8 mouse cellular contexts compared by ENCODE assay signal in the genomic region with DNA sequence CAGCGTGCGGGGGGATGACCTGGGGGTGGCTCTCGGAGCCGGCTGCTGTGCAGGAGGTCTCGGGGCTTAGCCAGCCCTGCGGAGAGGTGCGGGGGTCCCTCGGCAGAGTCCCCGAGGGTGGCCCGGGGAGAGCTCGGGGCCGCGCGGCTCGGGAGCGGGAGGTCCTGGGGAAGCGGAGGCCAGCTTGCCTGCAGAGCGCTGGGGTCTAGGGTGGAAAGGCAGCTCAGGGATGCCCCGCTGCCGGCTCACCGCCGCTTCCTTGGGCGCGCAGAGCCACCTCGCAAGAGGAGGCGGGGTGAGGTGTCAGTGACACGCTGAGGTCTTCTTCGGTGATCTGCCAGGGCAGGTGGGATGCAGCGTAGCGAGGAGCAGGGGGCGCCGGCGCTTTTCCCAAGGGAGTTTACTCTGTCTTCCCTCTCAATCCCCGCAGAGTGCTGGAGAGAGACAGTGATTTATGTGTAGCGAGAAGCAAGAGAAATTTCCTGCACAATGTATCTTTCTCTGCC. TPM values are rescaled to one million over a fixed set of nuclear protein-coding genes. Genes with fewer than 3 reads are reported as not detected.
DNase-seq lines count a peak whose midpoint lies in the region; ATAC-seq and TF ChIP-seq lines count a peak whose summit lies in the region.

No protein-coding gene starts in this region.

- peak; percentile 71 for DNase-seq in cerebellum, adult 11-12 months
- no peak for DNase-seq in cerebellum, adult 11 months
- DNase-seq in cerebellum, adult 9-10 months: peak; percentile 70
- peak; percentile 15 to 56 for DNase-seq in gastrocnemius, postnatal 36 days
- peak; percentile 28 to 55 for DNase-seq in layer of hippocampus, postnatal 14 days (ENCODE audit: low spot score in 2 of 2)
- peak; percentile 29 for DNase-seq in spleen, postnatal 36 days (ENCODE audit: low spot score in 2 of 2)

- H3K4me3 ChIP-seq in C2C12 (ENCODE audit: insufficient read depth, poor library complexity, severe bottlenecking): peak overlapping the region; percentile 68

- intact Hi-C loops in gastrocnemius, postnatal 36 days (cut with DNase I): no loop called here

- ATAC-seq in megakaryocyte-erythroid progenitor cell, adult 5-6 weeks (replicated peaks; ENCODE audit: low FRiP score, low TSS enrichment, poor library complexity, severe bottlenecking): peak; percentile 51

- H3ac ChIP-seq in C2C12 (ENCODE audit: control insufficient read depth, insufficient read length, low read depth): peak overlapping the region; percentile 78

- no peak for TF ChIP-seq CTCF in C2C12 (IDR thresholded peaks at IDR 0.05; ENCODE audit: control insufficient read depth, insufficient read depth, insufficient read length)

- peaks cover 52% of the 10 kb centered on the region for H3K79me2 ChIP-seq in C2C12 (ENCODE audit: control insufficient read depth, insufficient read depth)

- H3K27me3 ChIP-seq in C2C12 (ENCODE audit: control insufficient read depth, insufficient read depth, insufficient read length): no peaks in the 10 kb centered on the region

- H3K79me3 ChIP-seq in C2C12 (ENCODE audit: low read depth): peaks cover 36% of the 10 kb centered on the region

- H3K36me3 ChIP-seq in C2C12 (ENCODE audit: control insufficient read depth, insufficient read depth): no peaks in the 10 kb centered on the region

TF ChIP-seq in C2C12, 6 proteins besides CTCF, POLR2A, EP300 and RAD21:
- TF ChIP-seq MYOD1 (IDR thresholded peaks at IDR 0.05; ENCODE audit: control insufficient read depth, insufficient read length, low read depth) (peak; percentile 77), USF1 (IDR thresholded peaks at IDR 0.05; ENCODE audit: low read depth) (no peak), MAX (IDR thresholded peaks at IDR 0.05) (no peak), CEBPB (IDR thresholded peaks at IDR 0.05; ENCODE audit: low read depth) (no peak), FOSL1 (IDR thresholded peaks at IDR 0.05; ENCODE audit: insufficient read depth, low read length, poor library complexity, severe bottlenecking) (no peak), MYOG (IDR thresholded peaks at IDR 0.05; ENCODE audit: control insufficient read depth, extremely low read depth, insufficient read length) (no peak)
TF ChIP-seq in C2C12: peak in this region for 1.

RNA-seq across cellular contexts. Expression of a gene that starts 0.9 kb away (rescaled TPM):
- polyA plus RNA-seq in C2C12 (2012; fragmentation: generic; extraction: Trizol): 39.9 TPM
- 10 to 100 TPM; 12.8 to 14.0 TPM for total RNA-seq in gastrocnemius, postnatal 36 days (2021)
- total RNA-seq in layer of hippocampus, postnatal 14 days (2021): 10 to 100 TPM in 1 of 2 experiments, 1 to 10 TPM in 1; 8.5 to 10.4 TPM
- 1.8 TPM in 1 of 2 replicates, not detected in the other for total RNA-seq in megakaryocyte-erythroid progenitor cell, adult 5-6 weeks (2014; fragmentation: Nextera tagmentation)
- total RNA-seq in megakaryocyte-erythroid progenitor cell, adult 5-6 weeks (2017): 3.0 and 9.2 TPM in 2 replicates
